Mouse (Mus musculus) stomach, postnatal 0 days (tissue): Measurements from ENCODE around the gene Vps13d.

Experiments used
- CTCF ChIP-seq: IDR thresholded peaks from 2 replicates; pipeline ENCODE4 v1.5.1; 2016; ENCODE audit warnings: antibody characterized with exemption, low read depth, mild to moderate bottlenecking, moderate library complexity
- EP300 ChIP-seq: optimal IDR thresholded peaks from 2 replicates; pipeline ENCODE3; 2016; ENCODE audit warnings: antibody characterized with exemption

DNA sequence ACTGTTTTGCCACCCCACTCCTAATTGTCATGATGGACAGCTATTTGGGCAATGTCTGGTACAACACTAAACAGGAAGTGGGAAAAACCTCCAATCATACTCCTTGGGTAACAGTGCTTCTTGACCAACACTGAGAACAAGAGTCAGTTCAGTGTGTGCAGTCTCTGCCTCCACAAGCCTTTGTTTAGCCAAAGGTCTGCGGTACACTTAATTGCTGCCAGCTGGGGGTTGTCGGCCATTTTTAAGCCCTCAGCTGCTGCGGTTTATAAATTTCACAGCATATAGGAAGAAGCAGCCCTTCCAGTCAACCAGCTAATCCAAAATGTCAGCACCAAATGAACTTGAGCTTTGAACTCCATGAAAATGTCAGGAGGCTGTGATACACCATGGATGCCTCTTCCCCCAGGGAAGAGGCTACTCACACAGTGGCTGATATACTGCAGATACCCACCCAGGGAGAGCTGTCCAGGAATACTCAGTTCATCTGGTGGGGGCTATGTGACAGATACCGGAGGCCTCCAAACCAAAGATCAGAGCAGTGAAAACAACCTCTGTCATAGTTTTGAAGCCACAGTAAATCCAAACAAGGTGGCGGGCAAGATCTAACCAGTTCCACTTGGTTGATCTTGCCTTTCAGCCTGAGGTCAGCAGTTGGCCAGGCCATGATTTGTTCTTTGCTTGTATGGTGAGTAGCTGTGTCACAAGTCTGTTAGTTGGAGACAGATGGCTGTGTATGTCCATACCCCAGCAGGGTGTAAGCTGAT lies 206.2 kb downstream of the Vps13d start:
- TF ChIP-seq CTCF (no peak), EP300 (no peak)
